In the genomic region with DNA sequence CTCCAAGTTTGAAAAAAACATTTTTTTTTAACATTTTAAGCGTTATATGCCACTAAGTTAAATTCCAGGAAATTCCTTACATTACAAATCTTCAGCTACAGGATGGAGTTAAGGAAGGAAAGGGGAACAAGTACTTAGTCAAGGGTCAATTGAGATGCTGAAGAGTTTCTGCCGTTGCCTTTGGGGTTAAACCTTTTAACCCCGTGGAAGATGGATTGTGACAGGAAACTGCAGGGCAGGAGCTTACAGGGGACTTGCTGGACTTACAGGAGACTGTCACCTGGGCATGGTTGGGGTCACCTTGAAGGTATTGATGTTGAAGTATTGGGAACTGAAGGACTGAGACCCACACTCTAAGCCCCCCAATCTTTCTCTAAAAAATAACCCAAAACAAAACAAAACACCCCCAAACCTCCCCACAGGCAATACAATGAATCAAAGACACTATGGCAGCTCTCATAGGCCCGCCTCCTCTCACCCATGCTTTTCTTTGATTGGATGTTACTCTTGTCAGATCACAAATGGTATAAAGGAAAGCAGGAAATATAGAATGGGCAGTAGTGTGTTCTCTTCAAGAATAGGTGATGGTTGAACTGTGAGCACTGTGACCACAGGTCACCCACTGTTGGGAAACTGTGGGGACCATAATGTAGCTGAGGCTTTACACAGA, we compare ENCODE assay signal across 17 mouse cellular contexts. TPM values are rescaled to one million over a fixed set of nuclear protein-coding genes. Genes with fewer than 3 reads are reported as not detected.
DNase-seq lines count a peak whose midpoint lies in the region; ATAC-seq and TF ChIP-seq lines count a peak whose summit lies in the region.
"Had no signal": no experiment of that assay in that cellular context is flagged by ENCODE, and none has a peak within 500 bp of the region (broad histone marks: within the 10 kb centered on the region; RNA-seq: fewer than 3 reads in every experiment).

No protein-coding gene starts in this region.

- H3K36me3 ChIP-seq in thymus, adult 2 months (ENCODE audit: control insufficient read depth, insufficient read depth, low read length): no peaks in the 10 kb centered on the region
- H3K36me3 ChIP-seq: heart, embryonic 12.5 days; limb, embryonic 13.5 days had no signal

- 0 out of 2 replicates have a peak, but pooled peaks have one; percentile 41 for ATAC-seq in megakaryocyte-erythroid progenitor cell, adult 5-6 weeks (replicated peaks; ENCODE audit: low FRiP score, low TSS enrichment, poor library complexity, severe bottlenecking)
- ATAC-seq: hindbrain, embryonic 16.5 days had no signal

- TF ChIP-seq CTCF in thymus, adult 2 months (IDR thresholded peaks at IDR 0.05; ENCODE audit: borderline replicate concordance, control insufficient read depth, extremely low read depth, insufficient read depth, low read length, poor library complexity): no peak

- DNase-seq in embryo, embryonic 10 days (ENCODE audit: low spot score): peak; percentile 52
- no peak for DNase-seq in embryo, embryonic 11 days
- peak; percentile 45 for DNase-seq in thymus, adult 2 months
- no peak for DNase-seq in thymus, postnatal 10 days (ENCODE audit: low spot score in 2 of 2)
- peak; percentile 22 to 32 for DNase-seq in thymus, postnatal 36 days
- DNase-seq in cerebellum, adult 18-20 months: no peak
- DNase-seq in kidney, adult 18-20 months: no peak
- DNase-seq: adrenal gland, postnatal 14 days; cerebellum, adult 2 months; gastrocnemius, postnatal 36 days; kidney, adult 2 months; kidney, postnatal 25 days had no signal

- H3K27me3 ChIP-seq in thymus, adult 2 months (ENCODE audit: control insufficient read depth, insufficient read depth, low read length): no peaks in the 10 kb centered on the region
- H3K27me3 ChIP-seq: heart, embryonic 12.5 days; limb, embryonic 13.5 days; megakaryocyte, embryonic 14.5 days had no signal

- WGBS in thymus, adult 2 months: 62% methylated on average over 4 of the region's 4 CpGs

- H3K4me3 ChIP-seq in thymus, adult 2 months (ENCODE audit: control insufficient read depth, insufficient read depth, low read length): no peak overlapping the region
- H3K4me3 ChIP-seq: heart, embryonic 12.5 days; limb, embryonic 13.5 days; megakaryocyte, embryonic 14.5 days had no signal

- peaks cover 8% of the 10 kb centered on the region for H3K4me1 ChIP-seq in thymus, adult 2 months (replicated peaks; ENCODE audit: control insufficient read depth, insufficient read depth, low read length)

- no peak overlapping the region for H3K27ac ChIP-seq in thymus, adult 2 months (ENCODE audit: control insufficient read depth, insufficient read depth, low read length)
- H3K27ac ChIP-seq: limb, embryonic 13.5 days had no signal

- TF ChIP-seq POLR2A in thymus, adult 2 months (IDR thresholded peaks at IDR 0.05; ENCODE audit: control insufficient read depth, extremely low read depth, insufficient read depth, low read length, poor library complexity): no peak

RNA-seq across cellular contexts. Expression of gene Irf2, which starts 7.9 kb away (rescaled TPM):
- polyA plus RNA-seq in thymus, adult 2 months (2012; rRNA removed): 28.3 and 29.8 TPM in 2 replicates
- total RNA-seq in megakaryocyte-erythroid progenitor cell, adult 5-6 weeks (2014; fragmentation: Nextera tagmentation): 55.0 and 76.9 TPM in 2 replicates
- 17.2 and 26.2 TPM in 2 replicates for total RNA-seq in megakaryocyte-erythroid progenitor cell, adult 5-6 weeks (2017)

Comparison
In these comparisons a context has a peak if more than half of its experiments do, and no peak if none do; other contexts are left out.
1. DNase-seq: peak in embryo, embryonic 10 days (single experiment), thymus, adult 2 months (single experiment) and thymus, postnatal 36 days (2 of 2); none in embryo, embryonic 11 days (single experiment), thymus, postnatal 10 days (0 of 2), cerebellum, adult 18-20 months (0 of 2) and kidney, adult 18-20 months (single experiment).